Comparison of ENCODE assay signal across 8 mouse cellular contexts in genomic region chr7:120327220-120328073, GRCm38 (mm10). TPM values are rescaled to one million over a fixed set of nuclear protein-coding genes. Genes with fewer than 3 reads are reported as not detected.
A peak's percentile ranks its signal among the peaks of the same experiment; 100 is the strongest.
DNase-seq lines count a peak whose midpoint lies in the region; ATAC-seq lines count a peak whose summit lies in the region.
"Had no signal": no experiment of that assay in that cellular context is flagged by ENCODE, and none has a peak within 500 bp of the region (broad histone marks: within the 10 kb centered on the region; RNA-seq: fewer than 3 reads in every experiment).

No protein-coding gene starts in this region.

- DNase-seq in adrenal gland, postnatal 10 days = peak; percentile 20
- peak; percentile 36 to 68 for DNase-seq in cerebellum, postnatal 25 days
- DNase-seq in liver = peak; percentile 9
- peak; percentile 30 for DNase-seq in neural tube, embryonic 11.5 days (ENCODE audit: low spot score)

- peak overlapping the region; percentile 31 for H3K4me3 ChIP-seq in heart, embryonic 11.5 days (ENCODE audit: low read depth, low read length)
- peak overlapping the region; percentile 26 for H3K4me3 ChIP-seq in kidney, embryonic 16.5 days (ENCODE audit: low read length)
- H3K4me3 ChIP-seq in neural tube, embryonic 11.5 days (ENCODE audit: low read depth, low read length) = peak overlapping the region; percentile 12; the same call in 1 of the 2 replicates
- H3K4me3 ChIP-seq: erythroblast, embryonic 14.5 days had no signal

- no peaks in the 10 kb centered on the region for H3K36me3 ChIP-seq in heart, embryonic 11.5 days (ENCODE audit: control insufficient read depth, insufficient read depth, low read length)
- no peaks in the 10 kb centered on the region for H3K36me3 ChIP-seq in kidney, embryonic 16.5 days (ENCODE audit: insufficient read depth, low read length)
- H3K36me3 ChIP-seq in neural tube, embryonic 11.5 days (ENCODE audit: control insufficient read depth, insufficient read depth, low read length) = no peaks in the 10 kb centered on the region

- 18% methylated on average over 22 of the region's 22 CpGs for WGBS in heart, embryonic 11.5 days (ENCODE audit: insufficient replicate concordance)
- 9% methylated on average over 22 of the region's 22 CpGs for WGBS in kidney, embryonic 16.5 days
- WGBS in neural tube, embryonic 11.5 days = 15% methylated on average over 22 of the region's 22 CpGs

- H3K4me1 ChIP-seq in heart, embryonic 11.5 days (ENCODE audit: control insufficient read depth, insufficient read depth, low read length) = no peaks in the 10 kb centered on the region
- H3K4me1 ChIP-seq in kidney, embryonic 16.5 days (ENCODE audit: insufficient read depth, low read length) = 0 out of 2 replicates have a peak, but pooled peaks cover 3% of the 10 kb centered on the region
- no peaks in the 10 kb centered on the region for H3K4me1 ChIP-seq in neural tube, embryonic 11.5 days (ENCODE audit: control insufficient read depth, insufficient read depth, low read length)

- H3K27ac ChIP-seq in heart, embryonic 11.5 days (ENCODE audit: low read depth, low read length) = no peak overlapping the region
- no peak overlapping the region for H3K27ac ChIP-seq in kidney, embryonic 16.5 days (ENCODE audit: low read length)
- H3K27ac ChIP-seq in neural tube, embryonic 11.5 days (ENCODE audit: low read depth, low read length) = no peak overlapping the region

- ATAC-seq in heart, embryonic 11.5 days (replicated peaks; ENCODE audit: insufficient number of reproducible peaks, low FRiP score, low TSS enrichment) = no peak; the same call in 1 of the 2 replicates
- ATAC-seq in kidney, embryonic 16.5 days (ENCODE audit: low FRiP score, low TSS enrichment) = peak; percentile 66
- ATAC-seq in neural tube, embryonic 11.5 days (ENCODE audit: insufficient read depth, low FRiP score, low TSS enrichment) = peak; percentile 54
- ATAC-seq in activated CD4-positive, CD25-positive, alpha-beta regulatory T cell, adult 4 months = no peak

- H3K9me3 ChIP-seq in heart, embryonic 11.5 days (replicated peaks; ENCODE audit: control insufficient read depth, low read length) = no peaks in the 10 kb centered on the region
- H3K9me3 ChIP-seq in kidney, embryonic 16.5 days (ENCODE audit: low read length) = no peaks in the 10 kb centered on the region
- no peaks in the 10 kb centered on the region for H3K9me3 ChIP-seq in neural tube, embryonic 11.5 days (ENCODE audit: control insufficient read depth, low read length)

- peak overlapping the region; percentile 61 for H3K4me2 ChIP-seq in heart, embryonic 11.5 days
- peak overlapping the region; percentile 52 for H3K4me2 ChIP-seq in kidney, embryonic 16.5 days (replicated peaks; ENCODE audit: low read depth, low read length)
- peak overlapping the region; percentile 39 for H3K4me2 ChIP-seq in neural tube, embryonic 11.5 days (ENCODE audit: low read depth)

- H3K9ac ChIP-seq in heart, embryonic 11.5 days (ENCODE audit: low read depth, low read length) = 0 out of 2 replicates have a peak overlapping the region, but pooled peaks have one; percentile 29
- H3K9ac ChIP-seq in kidney, embryonic 16.5 days (replicated peaks; ENCODE audit: low read length) = no peak overlapping the region
- no peak overlapping the region for H3K9ac ChIP-seq in neural tube, embryonic 11.5 days (ENCODE audit: low read length)

- peaks cover 5% of the 10 kb centered on the region; the same call in 1 of the 2 replicates for H3K27me3 ChIP-seq in heart, embryonic 11.5 days (ENCODE audit: control insufficient read depth, insufficient read depth, low read length)
- no peaks in the 10 kb centered on the region for H3K27me3 ChIP-seq in kidney, embryonic 16.5 days (ENCODE audit: insufficient read depth, low read length)
- no peaks in the 10 kb centered on the region for H3K27me3 ChIP-seq in neural tube, embryonic 11.5 days (ENCODE audit: control insufficient read depth, insufficient read depth, low read length)

RNA-seq across cellular contexts. Expression of gene Abca15, which starts 1.0 kb away (rescaled TPM):
- total RNA-seq in adrenal gland, postnatal 10 days (2021) = not detected
- polyA plus RNA-seq in heart, embryonic 11.5 days (2014; fragmentation: Nextera tagmentation; extraction: Ambion mirVana) = not detected in 2 replicates
- polyA plus RNA-seq in kidney, embryonic 16.5 days (2015; fragmentation: Nextera tagmentation; extraction: Ambion mirVana) = not detected in 2 replicates
- not detected in 2 replicates for polyA plus RNA-seq in neural tube, embryonic 11.5 days (2014; fragmentation: Nextera tagmentation; extraction: Ambion mirVana)
- not detected for polyA plus RNA-seq in activated CD4-positive, CD25-positive, alpha-beta regulatory T cell, adult 4 months (2017; shearing (Covaris generic))
- polyA plus RNA-seq: erythroblast, embryonic 14.5 days had no signal

Comparison
In these comparisons a context has a peak if more than half of its experiments do, and no peak if none do; other contexts are left out.
1. ATAC-seq: peak in kidney, embryonic 16.5 days (single experiment) and neural tube, embryonic 11.5 days (single experiment); none in heart, embryonic 11.5 days (single experiment) and activated CD4-positive, CD25-positive, alpha-beta regulatory T cell, adult 4 months (single experiment).
2. Peak in every context shown above with its lines, with median percentiles within 50 percentile points of each other: DNase-seq, H3K4me2 ChIP-seq and H3K4me3 ChIP-seq.